Mouse (Mus musculus): ENCODE measurements around the gene Camkk1. TPM values are rescaled to one million over a fixed set of nuclear protein-coding genes. Genes with fewer than 3 reads are reported as not detected.

Gene Camkk1
- total and polyA plus RNA-seq, 3 experiments = 0.63 to 1.7 (median 1.2) TPM

DNA sequence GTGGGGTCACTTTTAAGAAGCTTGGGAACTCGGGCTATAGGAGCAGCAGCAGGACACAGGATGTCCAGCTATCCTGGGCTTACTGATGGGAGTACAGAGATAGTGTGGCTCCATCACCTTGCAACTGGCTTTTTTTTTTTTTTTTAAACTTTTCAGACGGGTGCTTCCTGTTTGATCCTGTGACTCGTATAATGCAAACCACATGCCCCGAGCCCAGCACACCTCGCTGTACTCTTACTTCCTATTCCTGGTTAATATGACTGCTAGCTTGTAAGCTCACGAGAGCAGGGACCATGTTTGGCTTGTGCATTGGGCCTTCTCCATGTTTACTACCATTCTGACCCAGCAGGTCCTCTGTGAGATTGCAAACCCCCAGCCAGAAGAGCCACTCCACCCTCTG, 65.5 kb downstream of the Camkk1 start:
- Histone ChIP-seq H3K4me1 (ENCODE audit: control insufficient read depth, insufficient read depth, low read length) (peaks cover 8% of the 10 kb centered on the region), H3K36me3 (ENCODE audit: control insufficient read depth, insufficient read depth, low read length) (peaks cover 5% of the 10 kb centered on the region), H3K4me3 (no peak overlapping the region), H3K79me2 (replicated peaks; ENCODE audit: control insufficient read depth, insufficient read depth, low read length) (no peaks in the 10 kb centered on the region), H3K9ac (ENCODE audit: low read depth, low read length) (no peak overlapping the region), H3K27ac (no peak overlapping the region), H3K27me3 (ENCODE audit: control insufficient read depth, insufficient read depth, low read length) (no peaks in the 10 kb centered on the region)
- intact Hi-C loops (cut with DNase I) = no loop called here
- no peak for TF ChIP-seq CTCF (IDR thresholded peaks at IDR 0.05)
- TF ChIP-seq EP300 (IDR thresholded peaks at IDR 0.05; ENCODE audit: insufficient read depth, low read depth, low read length) = no peak
- TF ChIP-seq POLR2A (IDR thresholded peaks at IDR 0.05; ENCODE audit: insufficient read depth, low read depth, low read length) = no peak
- WGBS = 60% methylated on average over 6 of the region's 6 CpGs
- DNase-seq = no peak

DNA sequence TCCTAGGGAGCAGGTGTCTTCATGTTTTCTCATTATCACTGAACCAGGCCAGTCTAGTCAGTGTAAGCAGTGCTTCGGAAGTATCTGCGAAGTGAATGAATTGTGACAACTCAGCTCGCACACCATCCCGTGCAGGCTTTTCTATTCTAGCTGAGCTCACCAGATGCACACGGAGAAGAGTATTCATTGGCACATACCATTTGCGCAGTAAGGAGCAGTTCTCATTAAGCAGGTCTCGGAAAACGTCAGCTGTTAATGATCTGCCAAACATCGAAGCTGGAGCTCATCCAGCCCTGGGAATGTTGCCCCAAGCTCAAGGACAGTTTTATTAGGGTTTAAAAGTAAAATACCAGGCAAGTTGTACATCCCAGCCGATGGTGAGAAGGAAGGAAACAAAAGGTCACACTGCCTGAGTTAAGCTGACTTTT, 66.0 kb downstream of the Camkk1 start:
- no peak for DNase-seq
- 40% methylated on average over 10 of the region's 10 CpGs for WGBS
- no peak for TF ChIP-seq CTCF (IDR thresholded peaks at IDR 0.05)
- H3K9ac ChIP-seq (ENCODE audit: low read depth, low read length) = no peak overlapping the region; the same call in 1 of the 2 replicates
- H3K27me3 ChIP-seq (ENCODE audit: control insufficient read depth, insufficient read depth, low read length) = no peaks in the 10 kb centered on the region
- H3K4me3 ChIP-seq = no peak overlapping the region
- H3K79me2 ChIP-seq (replicated peaks; ENCODE audit: control insufficient read depth, insufficient read depth, low read length) = no peaks in the 10 kb centered on the region
- no peak overlapping the region; the same call in 1 of the 2 replicates for H3K27ac ChIP-seq
- peaks cover 8% of the 10 kb centered on the region for H3K4me1 ChIP-seq (ENCODE audit: control insufficient read depth, insufficient read depth, low read length)
- intact Hi-C loops (cut with DNase I) = no loop called here
- peaks cover 5% of the 10 kb centered on the region; the same call in 1 of the 2 replicates for H3K36me3 ChIP-seq (ENCODE audit: control insufficient read depth, insufficient read depth, low read length)

GRCm38 (mm10) chr11:73085391-73085790, 66.6 kb downstream of the Camkk1 start:
- no peak for DNase-seq
- intact Hi-C loops (cut with DNase I) = no loop called here

GRCm38 (mm10) chr11:73087700-73088480, 69.1 kb downstream of the Camkk1 start:
- H3K79me2 ChIP-seq (replicated peaks; ENCODE audit: control insufficient read depth, insufficient read depth, low read length) = no peaks in the 10 kb centered on the region
- DNase-seq = no peak
- 48% methylated on average over 6 of the region's 6 CpGs for WGBS
- H3K9ac ChIP-seq (ENCODE audit: low read depth, low read length) = no peak overlapping the region
- no peak overlapping the region for H3K27ac ChIP-seq
- H3K36me3 ChIP-seq (ENCODE audit: control insufficient read depth, insufficient read depth, low read length) = peaks cover 5% of the 10 kb centered on the region; the same call in 1 of the 2 replicates
- peaks cover 8% of the 10 kb centered on the region for H3K4me1 ChIP-seq (ENCODE audit: control insufficient read depth, insufficient read depth, low read length)
- no peaks in the 10 kb centered on the region for H3K27me3 ChIP-seq (ENCODE audit: control insufficient read depth, insufficient read depth, low read length)
- TF ChIP-seq EP300 (IDR thresholded peaks at IDR 0.05; ENCODE audit: insufficient read depth, low read depth, low read length) (no peak), POLR2A (IDR thresholded peaks at IDR 0.05; ENCODE audit: insufficient read depth, low read depth, low read length) (no peak), CTCF (IDR thresholded peaks at IDR 0.05) (no peak)
- no peak overlapping the region for H3K4me3 ChIP-seq
- intact Hi-C loops (cut with DNase I) = no loop called here

More at GRCm38 (mm10) chr11:73085391-73085790, 66.6 kb downstream of the Camkk1 start:
- Histone ChIP-seq H3K27ac (no peak overlapping the region; the same call in 1 of the 2 replicates), H3K79me2 (replicated peaks; ENCODE audit: control insufficient read depth, insufficient read depth, low read length) (no peaks in the 10 kb centered on the region), H3K27me3 (ENCODE audit: control insufficient read depth, insufficient read depth, low read length) (no peaks in the 10 kb centered on the region), H3K4me1 (ENCODE audit: control insufficient read depth, insufficient read depth, low read length) (peaks cover 8% of the 10 kb centered on the region), H3K4me3 (no peak overlapping the region), H3K36me3 (ENCODE audit: control insufficient read depth, insufficient read depth, low read length) (peaks cover 5% of the 10 kb centered on the region; the same call in 1 of the 2 replicates), H3K9ac (ENCODE audit: low read depth, low read length) (no peak overlapping the region)
- WGBS = 26% methylated on average over 7 of the region's 7 CpGs
- TF ChIP-seq CTCF (IDR thresholded peaks at IDR 0.05) (no peak), EP300 (IDR thresholded peaks at IDR 0.05; ENCODE audit: insufficient read depth, low read depth, low read length) (no peak), POLR2A (IDR thresholded peaks at IDR 0.05; ENCODE audit: insufficient read depth, low read depth, low read length) (no peak)

DNA sequence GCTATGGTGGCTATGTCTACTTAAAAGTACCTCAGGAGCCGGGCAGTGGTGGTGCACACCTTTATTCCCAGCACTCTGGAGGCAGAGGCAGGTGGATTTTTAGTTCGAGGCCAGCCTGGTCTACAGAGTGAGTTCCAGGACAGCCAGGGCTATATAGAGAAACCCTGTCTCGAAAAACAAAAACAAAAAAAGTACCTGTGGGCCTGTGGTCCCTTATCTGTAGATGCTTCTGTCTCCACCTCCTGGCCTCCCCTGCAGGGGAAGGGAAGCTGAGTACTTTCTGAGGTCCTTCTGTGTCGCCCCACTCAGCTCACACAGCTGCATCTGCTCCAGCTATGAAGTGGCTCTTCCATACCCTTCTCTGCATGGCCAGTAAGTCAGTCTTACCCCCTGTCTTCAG, 71.5 kb downstream of the Camkk1 start, which contains the start of gene Itgae:
Itgae (plus strand) TSS at position 301 of the 400 bp plus-strand sequence.
- H3K4me1 ChIP-seq (ENCODE audit: control insufficient read depth, insufficient read depth, low read length) = peaks cover 1% of the 10 kb centered on the region
- H3K36me3 ChIP-seq (ENCODE audit: control insufficient read depth, insufficient read depth, low read length) = no peaks in the 10 kb centered on the region
- no peak within 1 kb of the TSS for H3K9ac ChIP-seq (ENCODE audit: low read depth, low read length)
- H3K79me2 ChIP-seq (replicated peaks; ENCODE audit: control insufficient read depth, insufficient read depth, low read length) = no peaks in the 10 kb centered on the region
- H3K27ac ChIP-seq = no peak within 1 kb of the TSS
- H3K27me3 ChIP-seq (ENCODE audit: control insufficient read depth, insufficient read depth, low read length) = no peaks in the 10 kb centered on the region
- TF ChIP-seq CTCF (IDR thresholded peaks at IDR 0.05) (no peak), POLR2A (IDR thresholded peaks at IDR 0.05; ENCODE audit: insufficient read depth, low read depth, low read length) (no peak), EP300 (IDR thresholded peaks at IDR 0.05; ENCODE audit: insufficient read depth, low read depth, low read length) (no peak)
- WGBS = 87% methylated on average over 4 of the region's 4 CpGs
- H3K4me3 ChIP-seq = no peak within 1 kb of the TSS
- intact Hi-C loops (cut with DNase I) = no loop called here
- DNase-seq = no peak

DNA sequence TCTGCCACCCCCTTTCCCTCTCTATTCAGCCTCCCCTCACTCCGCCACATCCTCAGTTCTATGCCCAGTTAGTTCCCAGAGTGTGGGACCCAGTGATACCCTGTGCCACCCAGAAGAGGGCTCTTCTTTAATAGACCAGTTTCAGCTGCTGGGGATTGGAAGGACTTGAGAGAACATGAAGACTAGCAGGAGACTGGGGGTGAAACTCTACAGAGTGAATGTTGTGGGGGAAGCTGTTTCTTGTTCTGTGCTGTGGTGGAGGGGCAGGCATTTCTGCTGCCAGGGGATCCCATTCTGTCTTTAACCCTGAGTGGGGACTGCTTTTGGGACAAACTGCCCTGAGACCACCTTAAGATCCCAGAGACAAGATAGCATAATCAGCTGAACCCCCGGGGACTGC, 72.0 kb downstream of the Camkk1 start:
- no peak for TF ChIP-seq EP300 (IDR thresholded peaks at IDR 0.05; ENCODE audit: insufficient read depth, low read depth, low read length)
- TF ChIP-seq CTCF (IDR thresholded peaks at IDR 0.05) = no peak
- TF ChIP-seq POLR2A (IDR thresholded peaks at IDR 0.05; ENCODE audit: insufficient read depth, low read depth, low read length) = no peak
- no peak overlapping the region for H3K27ac ChIP-seq
- intact Hi-C loops (cut with DNase I) = no loop called here
- no peak overlapping the region for H3K9ac ChIP-seq (ENCODE audit: low read depth, low read length)
- no peaks in the 10 kb centered on the region for H3K27me3 ChIP-seq (ENCODE audit: control insufficient read depth, insufficient read depth, low read length)
- no peaks in the 10 kb centered on the region for H3K36me3 ChIP-seq (ENCODE audit: control insufficient read depth, insufficient read depth, low read length)
- no peaks in the 10 kb centered on the region for H3K4me1 ChIP-seq (ENCODE audit: control insufficient read depth, insufficient read depth, low read length)
- H3K4me3 ChIP-seq = no peak overlapping the region
- no peaks in the 10 kb centered on the region for H3K79me2 ChIP-seq (replicated peaks; ENCODE audit: control insufficient read depth, insufficient read depth, low read length)
- WGBS = 90% methylated on average over 2 of the region's 2 CpGs
- DNase-seq = no peak

Other genes with a start within 250 kb of the Camkk1 start
- gene Cyb5d2, start 222.9 kb upstream of the Camkk1 start, total RNA-seq (2021) = 10 to 100 TPM; 19.6 to 23.1 TPM
- gene Cyb5d2, start 222.9 kb upstream of the Camkk1 start, polyA plus RNA-seq (2012; rRNA removed) = 10.7 and 16.7 TPM in 2 replicates
- gene Zzef1, start 222.8 kb upstream of the Camkk1 start, total RNA-seq (2021) = 10 to 100 TPM; 17.4 to 17.5 TPM
- gene Zzef1, start 222.8 kb upstream of the Camkk1 start, polyA plus RNA-seq (2012; rRNA removed) = 14.1 and 18.6 TPM in 2 replicates
- 10 to 100 TPM; 10.9 to 14.5 TPM for gene Atp2a3, start 57.8 kb upstream of the Camkk1 start, total RNA-seq (2021)
- 15.9 and 17.3 TPM in 2 replicates for gene Atp2a3, start 57.8 kb upstream of the Camkk1 start, polyA plus RNA-seq (2012; rRNA removed)
- gene P2rx1, start 19.9 kb upstream of the Camkk1 start, total RNA-seq (2021) = under 1 TPM; 0.21 to 0.86 TPM
- 0.76 and 0.91 TPM in 2 replicates for gene P2rx1, start 19.9 kb upstream of the Camkk1 start, polyA plus RNA-seq (2012; rRNA removed)
- 1 to 10 TPM; 5.6 to 5.7 TPM for gene Ncbp3, start 28.8 kb downstream of the Camkk1 start, total RNA-seq (2021)
- gene Ncbp3, start 28.8 kb downstream of the Camkk1 start, polyA plus RNA-seq (2012; rRNA removed) = 2.0 and 4.2 TPM in 2 replicates
- gene Itgae, start 71.6 kb downstream of the Camkk1 start, total RNA-seq (2021) = under 1 TPM; 0.14 to 0.16 TPM
- gene Itgae, start 71.6 kb downstream of the Camkk1 start, polyA plus RNA-seq (2012; rRNA removed) = 0.37 and 0.38 TPM in 2 replicates
- under 1 TPM; 0.16 TPM for gene Haspin, start 119.3 kb downstream of the Camkk1 start, total RNA-seq (2021)
- 0.15 and 0.23 TPM in 2 replicates for gene Haspin, start 119.3 kb downstream of the Camkk1 start, polyA plus RNA-seq (2012; rRNA removed)
- gene P2rx5, start 141.4 kb downstream of the Camkk1 start, total RNA-seq (2021) = 10 to 100 TPM; 13.1 to 14.6 TPM
- gene P2rx5, start 141.4 kb downstream of the Camkk1 start, polyA plus RNA-seq (2012; rRNA removed) = 11.3 and 19.5 TPM in 2 replicates
- gene Emc6, start 158.0 kb downstream of the Camkk1 start, total RNA-seq (2021) = 10 to 100 TPM; 80.5 to 98.5 TPM
- 50.5 and 54.3 TPM in 2 replicates for gene Emc6, start 158.0 kb downstream of the Camkk1 start, polyA plus RNA-seq (2012; rRNA removed)
- gene Tax1bp3, start 158.1 kb downstream of the Camkk1 start, total RNA-seq (2021) = 10 to 100 TPM; 45.0 to 48.5 TPM
- 60.4 and 63.0 TPM in 2 replicates for gene Tax1bp3, start 158.1 kb downstream of the Camkk1 start, polyA plus RNA-seq (2012; rRNA removed)
- gene Ctns, start 180.0 kb downstream of the Camkk1 start, total RNA-seq (2021) = 10 to 100 TPM; 10.7 to 11.8 TPM
- 12.7 and 15.4 TPM in 2 replicates for gene Ctns, start 180.0 kb downstream of the Camkk1 start, polyA plus RNA-seq (2012; rRNA removed)
- gene Shpk, start 180.5 kb downstream of the Camkk1 start, total RNA-seq (2021) = 1 to 10 TPM in 1 of 2 experiments, under 1 TPM in 1; 0.97 to 1.1 TPM
- gene Shpk, start 180.5 kb downstream of the Camkk1 start, polyA plus RNA-seq (2012; rRNA removed) = 2.2 and 2.8 TPM in 2 replicates
- under 1 TPM; 0.08 to 0.11 TPM for gene Trpv1, start 215.3 kb downstream of the Camkk1 start, total RNA-seq (2021)
- 0.21 and 0.29 TPM in 2 replicates for gene Trpv1, start 215.3 kb downstream of the Camkk1 start, polyA plus RNA-seq (2012; rRNA removed)
- gene Trpv3, start 248.4 kb downstream of the Camkk1 start, total RNA-seq (2021) = under 1 TPM; 0.03 to 0.05 TPM
- 0.04 and 0.09 TPM in 2 replicates for gene Trpv3, start 248.4 kb downstream of the Camkk1 start, polyA plus RNA-seq (2012; rRNA removed)

Measured in heart, adult 2 months (tissue).